Mouse (Mus musculus) splenic B cell, adult 2 months (primary cell): ENCODE data around the gene Caml.
"Not testable (repeated sequence)": the region's sequence is repeated elsewhere in the genome, so short reads cannot be mapped to it uniquely, and the experiment has no call there.

Experiments used
- DNase-seq: peaks from one replicate; pipeline ENCODE4 v3.0.0-alpha.2; 2011; ENCODE audit warnings: low read depth, low spot score
- H3K27me3 ChIP-seq: 2 replicates; pipeline ENCODE4 v1.6.1; 2012; ENCODE audit warnings: mild to moderate bottlenecking, low read length, moderate library complexity, mixed read lengths; ENCODE audit not compliant: control insufficient read depth, poor library complexity, insufficient read depth, severe bottlenecking
- H3K36me3 ChIP-seq: 2 replicates; pipeline ENCODE4 v1.6.1; 2012; ENCODE audit warnings: mild to moderate bottlenecking, low read length, moderate library complexity, mixed read lengths; ENCODE audit not compliant: control insufficient read depth, poor library complexity, insufficient read depth, severe bottlenecking

The Caml gene

DNA sequence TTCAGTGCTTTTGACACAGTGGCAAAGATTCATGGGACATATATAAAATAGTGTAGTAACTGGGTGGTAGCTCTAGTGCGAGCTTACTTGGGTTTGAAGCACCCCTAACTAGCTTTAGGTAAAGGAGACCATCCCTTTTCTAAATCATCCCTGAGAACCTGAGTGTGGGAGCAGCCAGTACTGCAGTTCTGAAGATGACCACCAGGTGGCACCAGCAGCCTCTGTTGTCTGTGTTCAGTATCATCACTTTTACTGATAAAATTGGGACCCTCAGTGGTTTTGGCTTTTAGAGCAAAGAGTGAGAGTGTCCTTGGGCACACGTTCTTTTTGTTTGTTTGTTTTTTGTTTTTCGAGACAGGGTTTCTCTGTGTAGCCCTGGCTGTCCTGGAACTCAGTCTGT, 21.2 kb upstream of the Caml start:
- peaks cover 8% of the 10 kb centered on the region; the same call in 1 of the 2 replicates for H3K36me3 ChIP-seq
- no peaks in the 10 kb centered on the region for H3K27me3 ChIP-seq
- DNase-seq = peak; percentile 86

DNA sequence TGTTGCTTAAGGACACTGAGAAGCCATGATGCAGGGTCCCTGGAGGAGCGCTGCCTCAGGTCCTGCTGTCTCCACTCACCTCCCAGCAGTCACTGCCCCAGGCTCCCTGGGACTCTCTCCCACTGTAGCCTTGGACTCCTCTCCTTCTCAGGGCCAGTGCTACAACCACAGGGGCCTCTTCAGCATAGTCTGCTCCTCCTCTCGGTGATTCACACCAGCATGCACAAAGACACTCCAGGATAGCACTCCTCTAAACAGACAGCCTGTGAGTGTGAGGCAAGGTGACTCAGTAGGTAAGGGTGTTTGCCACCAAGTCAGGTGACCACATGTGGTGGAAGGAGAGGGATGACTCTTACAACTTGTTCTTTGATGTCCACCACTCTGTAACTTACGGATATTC, 18.2 kb upstream of the Caml start:
- Histone ChIP-seq H3K27me3 (no peaks in the 10 kb centered on the region), H3K36me3 (peaks cover 5% of the 10 kb centered on the region; the same call in 1 of the 2 replicates)
- no peak for DNase-seq

DNA sequence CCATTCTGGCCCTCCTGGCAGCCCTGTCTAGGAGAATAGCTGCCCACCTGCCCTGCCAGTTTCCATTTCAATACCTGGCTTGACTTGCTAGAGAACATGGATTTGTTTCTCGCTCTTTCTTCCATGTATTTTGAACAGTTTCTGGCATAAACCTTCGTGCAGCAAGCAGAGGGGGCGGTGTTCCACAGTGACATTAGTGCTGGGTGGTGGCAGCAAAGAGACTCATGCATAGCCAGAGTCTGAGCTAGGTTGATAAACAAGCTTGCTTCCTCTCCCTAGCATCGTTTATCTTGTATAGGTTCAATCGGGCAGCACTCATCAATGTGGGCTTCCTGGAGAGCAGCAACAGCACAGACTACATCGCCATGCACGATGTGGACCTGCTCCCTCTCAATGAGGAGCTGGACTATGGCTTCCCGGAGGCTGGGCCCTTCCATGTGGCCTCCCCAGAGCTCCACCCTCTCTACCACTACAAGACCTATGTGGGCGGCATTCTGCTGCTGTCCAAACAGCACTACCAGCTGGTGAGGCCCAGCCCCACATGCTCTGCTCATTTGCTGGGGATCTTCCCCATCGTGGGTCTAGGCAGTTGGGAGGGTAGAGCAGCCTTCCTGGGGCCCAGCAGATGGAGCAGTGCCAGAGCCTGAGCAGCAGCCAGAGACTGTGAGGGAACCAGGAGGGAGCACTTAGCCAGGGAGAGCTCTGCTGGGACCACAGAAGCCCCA, 15.7 kb upstream of the Caml start:
- peaks cover 11% of the 10 kb centered on the region; the same call in 1 of the 2 replicates for H3K36me3 ChIP-seq
- no peaks in the 10 kb centered on the region for H3K27me3 ChIP-seq
- no peak for DNase-seq

DNA sequence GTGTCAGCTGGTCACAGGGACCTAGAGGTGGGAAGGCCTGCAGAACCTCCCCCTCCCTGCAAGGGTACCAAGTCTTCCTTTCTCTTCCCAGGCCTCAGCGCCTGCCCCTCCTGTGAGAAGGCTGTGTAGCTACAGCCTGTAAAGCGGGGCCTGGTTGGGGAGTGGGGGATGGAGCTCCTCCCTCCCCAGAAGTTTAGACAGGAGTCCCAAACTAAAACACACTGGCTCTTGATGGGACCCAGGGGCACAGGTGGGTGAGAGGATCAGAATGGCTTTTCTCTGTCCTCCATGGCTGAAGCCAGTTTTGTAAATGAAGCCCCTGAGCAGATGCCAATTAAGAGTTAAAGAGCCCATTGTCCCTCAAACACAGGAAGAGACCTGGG, 15.2 kb upstream of the Caml start:
- DNase-seq = no peak
- peaks cover 11% of the 10 kb centered on the region; the same call in 1 of the 2 replicates for H3K36me3 ChIP-seq
- no peaks in the 10 kb centered on the region for H3K27me3 ChIP-seq

DNA sequence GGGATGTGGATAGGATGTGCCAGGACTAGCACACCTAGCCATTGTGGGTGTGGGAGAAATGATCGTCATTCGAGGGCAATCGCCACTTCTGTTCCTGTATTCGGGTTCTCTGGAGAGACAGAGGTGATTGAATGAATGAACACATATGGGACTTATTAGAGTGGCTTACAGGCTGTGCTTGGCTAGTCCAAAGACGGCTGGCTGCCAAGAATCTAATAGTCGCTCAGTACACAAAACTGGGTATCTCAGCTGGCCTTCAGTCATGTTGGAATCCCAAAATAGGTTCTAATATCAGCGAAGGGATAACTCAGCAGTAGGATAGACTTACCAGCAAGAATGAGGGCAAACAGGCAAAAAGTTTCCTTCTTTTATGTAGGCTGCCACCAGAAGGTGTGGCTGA, 10.8 kb upstream of the Caml start:
- H3K27me3 ChIP-seq = no peaks in the 10 kb centered on the region
- no peak for DNase-seq
- peaks cover 9% of the 10 kb centered on the region; the same call in 1 of the 2 replicates for H3K36me3 ChIP-seq

DNA sequence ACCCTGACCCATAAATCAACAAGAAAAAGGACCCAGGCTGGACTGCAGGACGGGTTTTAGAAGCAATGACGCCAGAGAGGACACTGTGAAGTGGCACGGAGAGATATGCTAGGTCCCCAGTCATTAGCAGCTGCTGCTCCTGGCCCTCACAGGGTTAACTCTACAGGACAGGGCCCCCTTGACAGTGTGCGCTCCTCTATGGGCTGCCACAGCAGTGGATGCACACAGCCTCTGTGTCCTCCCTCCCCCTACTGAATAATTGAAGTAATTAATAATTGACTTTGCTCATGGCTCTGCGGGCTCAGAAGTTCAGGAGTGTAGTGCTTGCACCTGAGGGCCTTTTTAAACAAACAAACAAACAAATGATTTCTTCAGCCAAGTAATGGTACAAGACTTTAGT, 9.3 kb upstream of the Caml start:
- no peak for DNase-seq
- peaks cover 9% of the 10 kb centered on the region; the same call in 1 of the 2 replicates for H3K36me3 ChIP-seq
- no peaks in the 10 kb centered on the region for H3K27me3 ChIP-seq

DNA sequence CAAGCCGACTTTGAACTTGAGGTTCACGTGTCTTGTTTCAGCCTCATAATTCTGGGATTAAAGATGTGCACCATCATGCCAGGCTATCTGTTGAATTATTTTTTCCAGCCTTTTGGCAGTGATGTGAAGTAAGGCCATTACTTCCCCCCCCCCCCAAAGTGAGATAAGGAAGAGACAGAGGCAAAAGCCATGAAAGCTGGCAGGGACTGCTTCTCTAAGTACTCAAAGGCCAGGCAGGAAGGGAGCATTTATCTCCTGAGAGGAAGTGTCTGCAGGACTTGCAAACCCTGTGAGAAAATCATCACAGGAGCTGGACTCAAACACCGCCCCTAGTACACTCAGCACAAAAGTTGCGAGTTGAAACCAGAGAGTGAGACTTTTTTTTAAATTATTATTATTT, 3.5 kb upstream of the Caml start:
- H3K27me3 ChIP-seq = no peaks in the 10 kb centered on the region
- no peak for DNase-seq
- H3K36me3 ChIP-seq = no peaks in the 10 kb centered on the region

DNA sequence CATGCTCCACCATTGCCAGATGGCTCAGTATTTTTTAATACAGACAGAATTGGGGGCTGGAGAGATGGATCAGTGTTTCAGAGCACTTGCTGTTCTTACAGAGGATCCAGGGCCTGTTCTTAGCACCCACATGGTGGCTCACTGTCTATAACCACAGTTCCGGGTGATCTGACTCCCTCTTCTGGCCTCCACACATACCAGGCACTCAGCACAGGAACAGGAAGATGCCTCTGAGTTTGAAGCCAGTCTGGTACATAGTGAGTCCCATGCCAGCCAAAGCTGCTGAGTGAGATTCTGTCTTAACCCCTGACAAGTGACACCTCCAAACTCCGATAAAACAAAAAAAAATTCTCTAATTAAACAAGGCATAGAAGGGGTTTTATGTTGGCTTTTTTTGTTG, 2.5 kb upstream of the Caml start:
- DNase-seq = no peak
- no peaks in the 10 kb centered on the region for H3K27me3 ChIP-seq
- H3K36me3 ChIP-seq = peaks cover 4% of the 10 kb centered on the region; the same call in 1 of the 2 replicates

DNA sequence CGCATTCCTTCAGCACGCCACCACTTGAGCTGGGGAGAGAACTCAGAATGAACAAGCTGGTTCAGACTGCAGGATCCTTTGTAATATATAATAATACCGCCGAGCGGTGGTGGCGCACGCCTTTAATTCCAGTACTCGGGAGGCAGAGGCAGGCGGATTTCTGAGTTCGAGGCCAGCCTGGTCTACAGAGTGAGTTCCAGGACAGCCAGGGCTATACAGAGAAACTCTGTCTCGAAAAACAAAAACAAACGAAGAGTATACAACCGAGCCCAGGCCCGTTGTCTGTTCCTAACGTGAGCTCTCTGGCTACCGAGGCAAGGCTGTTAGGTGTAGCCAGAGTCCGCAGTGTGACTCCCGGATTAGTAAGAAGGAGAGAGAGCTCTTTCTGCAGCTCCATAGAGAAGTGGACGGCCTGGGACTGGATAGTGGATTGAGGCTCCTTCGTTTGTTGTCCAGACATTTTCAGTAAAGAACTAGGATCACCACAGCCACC, 603 bp upstream of the Caml start:
- H3K36me3 ChIP-seq, H3K27me3 ChIP-seq, DNase-seq: not testable (repeated sequence)

DNA sequence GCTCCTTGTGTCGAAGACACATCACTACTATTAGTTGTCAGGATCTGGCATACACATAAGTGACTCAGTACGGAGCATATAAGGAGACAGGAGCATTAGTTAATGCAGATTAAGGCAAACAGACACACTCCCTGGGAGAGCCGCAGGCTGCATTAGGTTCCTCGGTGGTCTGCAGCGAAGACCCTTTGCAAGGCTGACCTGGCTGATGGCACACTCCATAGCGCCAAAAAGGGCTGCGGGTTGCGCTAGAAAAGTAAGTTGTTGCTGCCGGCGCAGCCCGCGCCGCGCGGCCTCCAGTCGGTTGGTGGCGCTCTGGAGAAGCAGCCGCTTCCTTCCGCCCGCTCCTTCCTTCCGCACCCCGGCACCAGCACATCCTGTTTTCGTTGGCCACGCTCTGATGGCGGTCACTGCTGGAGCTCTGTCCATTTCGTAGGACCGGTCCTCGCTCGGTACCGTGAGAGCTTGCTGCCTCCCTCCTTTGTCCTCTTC, 11.9 kb downstream of the Caml start, which contains the start of gene Ddx46:
Ddx46 (plus strand) TSS at position 389 of the 489 bp plus-strand sequence.
- Histone ChIP-seq H3K27me3 (no peaks in the 10 kb centered on the region), H3K36me3 (peaks cover 2% of the 10 kb centered on the region; the same call in 1 of the 2 replicates)
- peak; percentile 94 for DNase-seq

DNA sequence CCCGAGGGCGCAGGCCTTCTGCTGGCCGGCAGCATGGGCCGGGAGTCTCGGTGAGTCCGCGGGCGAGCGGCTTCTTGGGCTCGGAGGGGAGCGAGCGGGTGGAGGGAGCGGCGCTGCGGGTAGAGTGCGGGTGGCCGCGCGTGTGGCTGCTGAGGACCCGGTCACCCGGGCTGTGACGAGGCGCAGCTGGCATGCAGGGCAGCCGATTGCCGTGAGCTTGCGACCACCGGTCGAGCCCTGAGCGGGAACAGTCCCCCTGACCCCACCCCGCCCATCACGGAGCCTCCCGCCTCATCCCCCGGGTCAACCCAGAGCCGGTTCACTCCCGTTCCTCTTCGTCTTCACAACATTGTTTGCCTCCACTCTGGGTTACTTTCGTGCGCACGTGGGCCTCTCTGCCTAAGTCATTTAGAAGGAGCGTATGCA, 12.4 kb downstream of the Caml start:
- no peak for DNase-seq

DNA sequence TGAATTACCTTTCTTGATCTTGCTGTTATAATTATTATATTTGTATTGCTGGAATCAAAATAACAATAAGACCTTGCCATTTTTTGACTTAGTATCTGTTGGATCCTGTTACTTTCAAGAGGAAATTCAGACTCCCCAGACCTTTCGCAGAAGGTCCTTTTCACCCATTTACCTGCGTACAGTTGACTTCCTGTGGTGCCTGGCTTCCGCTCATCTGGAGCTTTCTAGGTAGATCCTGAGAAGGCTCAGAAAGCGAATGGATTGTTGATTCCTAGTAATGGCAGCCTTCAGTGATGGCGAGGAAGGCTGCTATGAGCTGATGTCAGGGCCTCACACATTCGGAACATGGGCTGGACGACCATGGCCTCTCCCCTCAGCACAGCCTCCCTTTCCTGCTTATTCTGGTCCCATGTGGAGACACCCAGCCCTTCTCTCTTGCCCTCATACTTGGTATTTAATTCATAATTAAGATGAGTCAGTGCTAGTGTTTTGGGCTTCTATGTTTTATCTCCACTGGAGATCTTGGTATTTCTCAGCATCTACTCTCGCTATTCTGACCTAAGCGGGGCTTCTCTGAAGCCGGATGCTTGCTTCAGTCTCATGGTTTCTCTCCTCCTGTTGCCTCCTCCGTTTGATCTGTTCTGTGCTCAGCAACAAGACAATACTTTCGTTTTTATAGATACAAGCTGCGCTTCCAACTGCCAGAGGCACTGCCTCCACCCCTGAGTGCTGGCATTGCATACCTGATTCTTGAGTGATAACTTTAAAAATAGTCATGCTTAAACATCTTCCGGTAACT, 13.6 kb downstream of the Caml start:
- no peak for DNase-seq
- Histone ChIP-seq H3K27me3 (no peaks in the 10 kb centered on the region), H3K36me3 (peaks cover 7% of the 10 kb centered on the region)

More for the DNA sequence above, 12.4 kb downstream of the Caml start:
- peaks cover 3% of the 10 kb centered on the region; the same call in 1 of the 2 replicates for H3K36me3 ChIP-seq
- no peaks in the 10 kb centered on the region for H3K27me3 ChIP-seq

DNA sequence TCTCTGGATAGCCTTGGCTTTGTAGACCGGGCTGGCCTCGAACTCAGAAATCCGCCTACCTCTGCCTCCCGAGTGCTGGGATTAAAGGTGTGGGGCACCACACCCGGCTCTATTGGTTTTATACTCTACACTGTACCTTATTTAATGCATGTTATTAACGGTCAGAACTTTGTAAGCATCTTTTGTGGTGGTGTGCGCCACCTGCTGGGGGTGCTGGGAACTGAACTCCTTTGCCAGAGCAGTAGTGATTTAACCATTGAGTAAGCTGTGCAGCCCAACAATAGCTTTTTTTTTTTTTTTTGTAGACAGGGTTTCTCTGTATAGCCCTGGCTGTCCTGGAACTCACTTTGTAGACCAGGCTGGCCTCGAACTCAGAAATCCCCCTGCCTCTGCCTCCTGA, 17.7 kb downstream of the Caml start:
- not testable (repeated sequence) for H3K27me3 ChIP-seq, H3K36me3 ChIP-seq
- peak; percentile 88 for DNase-seq

DNA sequence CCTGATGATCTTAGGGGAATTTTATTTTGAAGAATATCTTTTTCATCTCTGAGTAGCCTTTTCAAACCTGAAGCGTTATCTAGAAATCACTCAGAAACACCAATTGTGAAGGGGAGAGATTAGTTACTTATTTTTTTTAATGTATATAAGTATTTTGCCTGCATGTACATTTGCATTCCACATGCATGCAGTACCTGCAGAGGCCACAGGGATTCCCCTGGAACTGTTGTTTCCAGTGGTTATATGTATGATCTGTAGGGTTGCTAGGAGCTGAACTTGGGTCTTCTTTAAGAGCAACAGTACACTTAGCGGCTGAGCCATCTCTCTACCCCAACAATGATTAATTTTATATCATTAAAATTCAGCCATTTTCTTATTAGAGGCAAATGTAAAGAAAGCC, 21.7 kb downstream of the Caml start:
- DNase-seq = peak; percentile 66
- no peaks in the 10 kb centered on the region for H3K27me3 ChIP-seq

DNA sequence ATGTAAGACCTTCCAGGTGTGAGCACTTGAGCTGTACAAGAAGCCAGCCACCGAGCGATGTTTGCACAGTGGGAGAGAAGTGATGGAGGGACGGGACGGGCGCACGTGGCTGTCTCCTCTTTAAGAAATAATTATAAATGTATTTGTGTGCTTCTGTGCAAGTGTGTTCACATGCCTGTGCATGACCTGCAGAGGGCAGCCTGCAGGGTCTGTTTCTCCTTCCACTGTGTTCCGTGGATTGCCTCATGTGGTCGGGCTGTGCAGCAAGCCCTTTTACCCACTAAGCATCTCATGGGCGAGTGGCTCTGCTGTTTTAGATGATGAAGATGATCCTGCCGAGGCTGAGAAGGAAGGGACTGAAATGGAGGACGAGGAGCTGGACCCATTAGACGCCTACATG, 27.3 kb downstream of the Caml start:
- no peaks in the 10 kb centered on the region for H3K27me3 ChIP-seq
- DNase-seq = no peak
- peaks cover 55% of the 10 kb centered on the region for H3K36me3 ChIP-seq

More for the DNA sequence above, 21.7 kb downstream of the Caml start:
- peaks cover 31% of the 10 kb centered on the region for H3K36me3 ChIP-seq
